Mouse (Mus musculus) c-Kit-positive CD71-positive TER-119-positive erythroid progenitor cells, embryonic 14.5 days (primary cell): Measurements from ENCODE around the gene Lipt1.

Experiments
- DNase-seq: peaks from one replicate; pipeline ENCODE4 v3.0.0-alpha.2; 2013; ENCODE audit warnings: low spot score

Lipt1 gene

DNA sequence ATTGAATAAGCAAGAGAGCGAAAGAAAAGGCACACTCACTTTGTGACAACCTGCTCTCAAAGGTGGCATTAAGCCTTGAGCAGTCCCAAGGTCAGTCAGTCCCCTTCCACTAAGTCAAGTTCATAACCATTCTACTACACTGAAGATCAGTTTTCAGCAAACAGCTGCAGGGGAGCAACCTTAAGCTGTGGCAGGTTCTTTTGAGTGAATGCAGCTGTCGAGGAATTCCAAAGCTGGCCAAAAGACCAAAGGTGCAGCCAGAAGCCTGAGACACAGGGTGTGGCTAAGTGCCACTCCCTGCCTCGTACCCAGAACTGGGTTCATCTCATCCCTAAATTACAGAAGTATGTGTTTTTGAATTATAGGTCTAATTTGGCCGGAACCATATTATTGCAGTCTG lies 28.3 kb downstream of the Lipt1 start:
- no peak for DNase-seq

- DNase-seq: no peak
These were observed 28.8 kb downstream of the Lipt1 start for GRCm38 (mm10) chr1:37900288-37900687.

DNA sequence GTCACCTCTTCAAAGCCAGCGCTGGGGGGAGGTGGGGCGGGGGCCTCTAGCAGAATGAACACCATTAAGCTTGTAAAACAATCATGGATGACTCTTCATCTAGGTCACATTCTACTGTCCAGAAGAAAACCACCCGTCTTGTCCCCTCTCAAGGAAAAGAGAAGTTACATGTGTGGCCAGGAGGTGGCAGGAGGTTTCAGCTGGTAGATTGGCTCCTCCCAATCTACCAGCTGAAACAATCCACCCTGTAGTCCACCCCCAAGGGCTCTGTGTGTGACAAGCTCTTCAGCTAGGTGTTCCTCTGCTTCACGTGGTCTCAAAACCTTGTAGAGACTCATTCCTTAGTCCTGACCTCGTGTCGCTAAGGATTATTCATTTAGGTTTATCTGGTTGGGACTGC lies 31.6 kb downstream of the Lipt1 start:
- peak; percentile 13 for DNase-seq

DNA sequence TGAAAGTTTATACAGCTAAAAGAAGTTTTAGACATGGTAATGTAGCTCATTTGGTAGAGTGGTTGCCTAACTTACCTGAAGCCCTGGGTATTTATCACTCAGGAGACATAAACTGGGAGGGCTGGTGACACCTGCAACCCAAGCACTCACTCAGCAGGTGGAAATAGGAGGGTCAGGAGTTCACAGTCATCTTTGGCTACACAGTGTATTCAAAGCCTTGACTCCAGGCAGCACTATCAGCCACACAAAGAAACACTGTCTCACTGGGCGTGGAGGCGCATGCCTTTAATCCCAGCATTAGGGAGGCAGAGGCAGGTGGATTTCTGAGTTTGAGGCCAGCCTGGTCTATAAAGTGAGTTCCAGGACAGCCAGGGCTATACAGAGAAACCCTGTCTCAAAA lies 41.2 kb downstream of the Lipt1 start:
- no peak for DNase-seq

DNA sequence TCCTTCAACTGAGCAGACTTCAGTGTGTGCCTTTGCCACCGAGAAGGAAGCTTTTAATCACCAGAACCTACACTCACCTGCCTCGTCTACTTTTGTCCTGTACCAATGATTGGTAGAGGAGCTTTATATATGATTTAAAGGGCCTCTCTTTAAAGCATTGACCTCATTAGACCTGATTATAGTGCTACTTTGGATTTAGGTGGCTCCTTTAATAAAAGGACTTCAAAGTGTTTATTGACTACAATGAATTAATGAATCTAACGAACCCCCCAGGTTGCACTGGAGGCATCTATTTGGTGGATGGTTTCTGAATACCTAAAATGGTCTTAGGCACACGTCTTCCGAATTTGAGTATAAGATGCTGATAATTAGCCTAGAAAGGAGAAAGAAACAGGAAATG lies 44.9 kb downstream of the Lipt1 start, which contains the start of gene Lyg2:
Gene Lyg2 (minus strand): TSS at position 101 of the 400 bp plus-strand sequence.
- no peak for DNase-seq

DNA sequence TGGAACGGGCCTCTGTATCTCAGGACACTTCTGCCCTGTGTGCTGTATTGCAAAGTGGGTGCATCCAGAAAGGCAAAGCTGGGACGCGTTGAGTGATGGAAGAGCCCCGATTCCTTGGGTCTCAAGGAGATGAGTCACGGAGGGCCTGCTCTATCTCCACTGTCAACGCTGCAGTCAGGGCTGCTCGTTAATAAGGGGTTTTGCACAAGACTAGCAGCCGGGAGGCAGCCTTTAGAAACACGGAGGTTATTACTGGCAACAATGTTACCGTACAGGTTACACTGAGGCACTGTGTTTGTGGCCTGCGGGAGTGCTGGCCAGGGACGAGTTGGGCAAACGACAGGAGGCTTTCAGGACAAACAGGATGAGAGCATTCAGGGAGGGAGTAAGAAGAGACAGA lies 46.1 kb downstream of the Lipt1 start:
- DNase-seq: no peak

DNA sequence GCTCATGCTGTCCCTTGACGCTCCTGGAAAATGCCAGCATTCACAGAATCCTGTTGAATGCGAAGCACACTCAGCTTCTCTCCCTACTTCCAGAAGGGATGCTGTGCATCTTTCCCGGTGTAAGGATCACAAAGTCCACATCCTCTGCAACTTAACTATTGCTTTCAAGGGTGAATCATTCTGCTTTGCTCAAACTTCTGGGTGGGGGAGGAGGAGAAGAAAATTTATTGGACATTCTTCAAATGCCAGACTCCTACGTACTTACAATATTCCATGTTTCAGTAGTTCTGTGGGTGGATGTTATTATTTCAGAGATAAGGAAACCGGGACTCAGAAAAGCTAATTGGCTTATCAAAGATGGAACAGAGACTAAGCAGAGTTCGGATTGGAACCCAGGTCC lies 46.6 kb downstream of the Lipt1 start:
- DNase-seq: no peak

GRCm38 (mm10) chr1:37922536-37922935 lies 51.0 kb downstream of the Lipt1 start:
- DNase-seq: no peak
